Mouse (Mus musculus) heart, postnatal 25 days (tissue): ENCODE measurements around the gene Esr1. TPM values are rescaled to one million over a fixed set of nuclear protein-coding genes. Genes with fewer than 3 reads are reported as not detected.

Experiments
- DNase-seq: peaks from one replicate; pipeline ENCODE4 v3.0.0; 2022; ENCODE audit warnings: low spot score
- intact Hi-C: fragments of 180-260 bp; cut with DNase I; formaldehyde crosslinking; loops from one replicate; pipeline ENCODE4 v1.15.1; 2025
- total RNA-seq, 2 experiments: library from RNA; stranded (reverse); gene quantifications; 2 replicates each; pipeline ENCODE4 v1.2.3; 2021

Gene Esr1
- total RNA-seq, 2 experiments from 2014 or later, result 0.67 to 0.99 TPM

GRCm38 (mm10) chr10:4787003-4787628, 175.7 kb downstream of the Esr1 start:
- DNase-seq, result peak; percentile 8
- intact Hi-C loops, result no loop called here

GRCm38 (mm10) chr10:4798268-4798808, 186.9 kb downstream of the Esr1 start:
- DNase-seq, result no peak
- intact Hi-C loops, result no loop called here

GRCm38 (mm10) chr10:4824366-4824765, 213.0 kb downstream of the Esr1 start:
- DNase-seq, result no peak
- intact Hi-C loops, result no loop called here

GRCm38 (mm10) chr10:4830592-4830991, 219.2 kb downstream of the Esr1 start:
- intact Hi-C loops, result no loop called here

GRCm38 (mm10) chr10:4838099-4838498, 226.7 kb downstream of the Esr1 start:
- intact Hi-C loops, result no loop called here
- DNase-seq, result no peak

More at GRCm38 (mm10) chr10:4830592-4830991, 219.2 kb downstream of the Esr1 start:
- no peak for DNase-seq

GRCm38 (mm10) chr10:4841039-4841438, 229.6 kb downstream of the Esr1 start:
- intact Hi-C loops, result no loop called here
- DNase-seq, result no peak

- intact Hi-C loops, result no loop called here
- DNase-seq, result no peak
These were observed 236.1 kb downstream of the Esr1 start for GRCm38 (mm10) chr10:4847523-4847922.

GRCm38 (mm10) chr10:4849881-4850280, 238.5 kb downstream of the Esr1 start:
- DNase-seq, result no peak
- intact Hi-C loops, result no loop called here

- intact Hi-C loops, result no loop called here
- DNase-seq, result no peak
These were observed 263.8 kb downstream of the Esr1 start for GRCm38 (mm10) chr10:4875076-4875737.

GRCm38 (mm10) chr10:4881391-4881790, 270.0 kb downstream of the Esr1 start:
- intact Hi-C loops, result no loop called here
- no peak for DNase-seq

GRCm38 (mm10) chr10:4885506-4885905, 274.1 kb downstream of the Esr1 start:
- no peak for DNase-seq
- intact Hi-C loops, result no loop called here

GRCm38 (mm10) chr10:4885961-4886360, 274.6 kb downstream of the Esr1 start:
- intact Hi-C loops, result no loop called here
- no peak for DNase-seq

- intact Hi-C loops, result no loop called here
- no peak for DNase-seq
These were observed 282.1 kb downstream of the Esr1 start for GRCm38 (mm10) chr10:4893475-4893874.

- DNase-seq, result no peak
These were observed 286.4 kb downstream of the Esr1 start for GRCm38 (mm10) chr10:4897789-4898188.

GRCm38 (mm10) chr10:4900324-4900723, 288.9 kb downstream of the Esr1 start:
- intact Hi-C loops, result no loop called here
- no peak for DNase-seq

More at GRCm38 (mm10) chr10:4897789-4898188, 286.4 kb downstream of the Esr1 start:
- intact Hi-C loops, result no loop called here

GRCm38 (mm10) chr10:4909271-4909670, 297.9 kb downstream of the Esr1 start:
- intact Hi-C loops, result no loop called here
- DNase-seq, result no peak

GRCm38 (mm10) chr10:4910451-4910850, 299.1 kb downstream of the Esr1 start:
- intact Hi-C loops, result no loop called here
- no peak for DNase-seq

- intact Hi-C loops, result no loop called here
- no peak for DNase-seq
These were observed 307.7 kb downstream of the Esr1 start for GRCm38 (mm10) chr10:4919046-4919445.

GRCm38 (mm10) chr10:4923616-4924015, 312.2 kb downstream of the Esr1 start:
- no peak for DNase-seq
- intact Hi-C loops, result no loop called here

- DNase-seq, result no peak
- intact Hi-C loops, result no loop called here
These were observed 313.0 kb downstream of the Esr1 start for GRCm38 (mm10) chr10:4924391-4924790.

- intact Hi-C loops, result no loop called here
- DNase-seq, result no peak
These were observed 331.8 kb downstream of the Esr1 start for GRCm38 (mm10) chr10:4943148-4943547.
